Mouse (Mus musculus) cerebellum, adult 2 months (tissue): Measurements from ENCODE around the gene Riiad1. TPM values are rescaled to one million over a fixed set of nuclear protein-coding genes. Genes with fewer than 3 reads are reported as not detected.
A peak's percentile ranks its signal among the peaks of the same experiment; 100 is the strongest.

Experiments used
- DNase-seq, 2 experiments: peaks; one replicate each; pipeline ENCODE4 v3.0.0; 2021
- H3K27ac ChIP-seq: fragments of 200-500 bp; 2 replicates; pipeline ENCODE4 v1.5.1; 2012; ENCODE audit warnings: low read length, control low read depth, inconsistent platforms; ENCODE audit not compliant: insufficient read depth
- H3K27me3 ChIP-seq: fragments of 200-500 bp; 2 replicates; pipeline ENCODE4 v1.6.1; 2012; ENCODE audit warnings: inconsistent platforms, mild to moderate bottlenecking, low read length, moderate library complexity; ENCODE audit not compliant: control insufficient read depth, insufficient read depth
- H3K4me1 ChIP-seq: fragments of 200-500 bp; 2 replicates; pipeline ENCODE4 v1.6.1; 2011; ENCODE audit warnings: low read length; ENCODE audit not compliant: control insufficient read depth, insufficient read depth
- H3K4me3 ChIP-seq: fragments of 200-500 bp; replicated peaks from 2 replicates; pipeline ENCODE3; 2011; ENCODE audit warnings: mild to moderate bottlenecking, low read depth, low read length, control low read depth; ENCODE audit not compliant: insufficient read depth
- CTCF ChIP-seq: fragments of 200-500 bp; IDR thresholded peaks from 2 replicates; pipeline ENCODE4 v1.5.1; 2011; ENCODE audit warnings: low read depth, mild to moderate bottlenecking, control low read depth, low read length, moderate library complexity, borderline replicate concordance; ENCODE audit not compliant: insufficient read depth
- POLR2A ChIP-seq: fragments of 200-500 bp; IDR thresholded peaks from 2 replicates; pipeline ENCODE4 v1.6.1; 2011; ENCODE audit warnings: low read length, control low read depth, borderline replicate concordance; ENCODE audit not compliant: insufficient read depth
- WGBS: fragments of 180-500 bp; shearing (Covaris S2); methylation state at CpG from one replicate; pipeline ENCODE4 v1.1.7; 2018; 5-methylcytosine and 5-hydroxymethylcytosine counted together
- polyA plus RNA-seq: library from polyadenylated mRNA; depleted of rRNA; stranded (reverse); fragments of >200 nt; gene quantifications from 2 replicates; pipeline ENCODE4 v1.2.3, GENCODE M21; 2012; rRNA removed

The Riiad1 gene
- polyA plus RNA-seq, 1 experiment = 1.6 TPM

DNA sequence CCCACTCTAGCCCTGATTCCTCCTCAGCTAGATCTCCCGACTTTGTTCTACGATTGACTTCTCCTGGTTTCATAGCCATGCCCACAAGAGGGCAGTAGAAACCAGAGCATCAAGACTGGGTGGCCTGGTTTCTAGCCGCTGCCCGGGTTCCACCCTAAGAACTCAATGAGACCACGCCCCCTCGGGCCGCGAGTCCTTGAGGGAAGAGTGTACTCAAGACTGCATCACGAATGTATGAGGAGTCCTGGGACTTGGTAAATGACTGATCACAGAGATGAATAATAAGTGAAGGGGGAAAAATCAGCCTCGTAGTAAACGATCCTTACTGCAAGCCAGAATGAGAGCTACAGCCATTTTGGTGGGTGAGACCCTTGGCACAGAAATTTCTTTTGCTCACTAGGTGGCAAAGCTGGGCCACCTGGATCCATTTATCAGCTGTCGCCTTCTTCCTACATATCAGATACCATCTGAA, 23.6 kb downstream of the Riiad1 start:
- Histone ChIP-seq H3K4me1 (no peaks in the 10 kb centered on the region), H3K27ac (no peak overlapping the region), H3K4me3 (peak overlapping the region; percentile 33), H3K27me3 (no peaks in the 10 kb centered on the region)
- under 1% methylated on average over 12 of the region's 12 CpGs for WGBS
- TF ChIP-seq POLR2A (no peak), CTCF (peak; percentile 83)
- DNase-seq = peak; percentile 77 to 79

DNA sequence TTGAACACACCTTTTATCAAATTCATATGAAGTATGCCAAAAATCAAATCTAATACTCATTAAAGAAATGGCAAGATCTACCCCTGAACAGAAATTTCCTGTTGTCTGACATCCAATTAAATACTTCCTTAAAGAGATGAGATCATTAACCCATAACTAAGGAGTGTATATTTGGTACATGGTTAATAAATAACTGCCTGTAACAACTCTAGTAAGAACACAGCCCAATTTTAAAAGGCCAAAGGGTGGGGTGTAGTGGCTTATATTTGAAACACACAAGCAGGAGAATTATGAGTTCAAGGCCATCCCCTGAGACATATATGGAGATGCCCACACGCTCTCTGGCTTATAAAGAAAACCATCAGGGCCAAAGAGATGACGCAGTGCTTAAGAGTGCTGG, 30.8 kb downstream of the Riiad1 start:
- H3K4me3 ChIP-seq = no peak overlapping the region
- H3K4me1 ChIP-seq = no peaks in the 10 kb centered on the region; the same call in 1 of the 2 replicates
- no peak overlapping the region for H3K27ac ChIP-seq
- H3K27me3 ChIP-seq = no peaks in the 10 kb centered on the region
- DNase-seq = no peak
- 92% methylated on average over 2 of the region's 2 CpGs for WGBS
- TF ChIP-seq CTCF (no peak), POLR2A (no peak)

DNA sequence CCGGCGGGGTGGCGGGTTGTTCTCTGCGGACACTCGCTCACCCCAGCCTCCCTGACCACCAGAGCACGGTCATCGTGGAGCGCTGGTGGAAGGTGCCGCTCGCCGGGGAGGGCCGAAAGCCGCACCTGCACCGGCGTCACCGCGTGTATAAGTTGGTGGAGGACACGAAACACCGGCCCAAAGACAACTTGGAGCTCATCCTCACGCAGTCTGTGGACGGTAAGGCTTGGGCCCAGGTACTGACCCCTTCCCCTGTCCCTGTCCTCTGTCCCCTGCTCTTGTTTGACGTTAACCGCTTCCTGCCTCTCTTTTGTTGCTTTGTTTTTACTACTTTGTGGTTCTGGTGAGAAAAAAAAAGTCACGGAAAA, 36.6 kb downstream of the Riiad1 start, which contains the start of gene Oaz3:
Gene Oaz3, minus strand, starts transcription at position 319 of the 368 bp plus-strand sequence.
- Histone ChIP-seq H3K27ac (peak within 1 kb of the TSS; percentile 32; the same call in 1 of the 2 replicates), H3K4me3 (peak within 1 kb of the TSS; percentile 58), H3K4me1 (peaks cover 4% of the 10 kb centered on the region; the same call in 1 of the 2 replicates), H3K27me3 (no peaks in the 10 kb centered on the region)
- no peak for TF ChIP-seq CTCF
- TF ChIP-seq POLR2A = no peak
- no peak for DNase-seq
- 1% methylated on average over 24 of the region's 24 CpGs for WGBS

DNA sequence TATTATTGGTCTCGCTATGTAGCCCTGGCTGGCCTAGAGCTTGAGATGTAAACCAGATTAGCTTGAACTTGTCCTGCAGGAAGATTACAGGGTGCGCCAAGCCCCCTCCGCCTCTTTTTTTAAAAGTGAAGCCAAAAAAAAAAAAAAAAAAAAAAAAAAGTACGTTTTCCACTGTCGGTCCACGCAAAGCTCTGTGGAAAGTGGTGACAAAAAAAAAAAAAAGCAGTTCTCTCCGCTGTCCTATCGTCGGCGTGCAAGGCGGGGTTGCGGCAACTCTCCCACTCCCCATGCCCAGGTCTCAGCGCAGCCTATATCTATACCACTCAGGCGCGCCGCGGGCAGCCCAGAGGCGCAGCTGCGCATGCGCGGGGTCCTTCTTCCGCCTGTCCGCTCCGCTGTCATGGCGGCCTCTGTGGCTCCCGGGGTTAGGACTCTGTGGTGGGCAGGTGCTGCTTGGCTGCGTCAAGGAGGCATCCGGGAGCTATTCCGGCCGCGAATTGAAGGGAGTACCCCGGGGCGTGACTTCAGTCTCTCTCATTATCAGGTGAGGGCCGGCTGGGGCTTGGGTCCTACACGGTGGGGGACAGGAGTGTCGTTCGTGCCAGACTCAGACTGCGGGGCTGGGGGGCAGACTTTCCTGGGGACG, 37.1 kb downstream of the Riiad1 start, which contains the start of gene Mrpl9:
Gene Mrpl9, plus strand, starts transcription at position 368 of the 646 bp plus-strand sequence.
- peaks cover 4% of the 10 kb centered on the region; the same call in 1 of the 2 replicates for H3K4me1 ChIP-seq
- H3K27me3 ChIP-seq = no peaks in the 10 kb centered on the region
- H3K4me3 ChIP-seq = peak within 1 kb of the TSS; percentile 58
- TF ChIP-seq POLR2A (peak; percentile 88; the same call in 1 of the 2 replicates), CTCF (no peak)
- peak; percentile 93 to 95 for DNase-seq
- peak within 1 kb of the TSS; percentile 32; the same call in 1 of the 2 replicates for H3K27ac ChIP-seq
- WGBS = 1% methylated on average over 39 of the region's 39 CpGs

DNA sequence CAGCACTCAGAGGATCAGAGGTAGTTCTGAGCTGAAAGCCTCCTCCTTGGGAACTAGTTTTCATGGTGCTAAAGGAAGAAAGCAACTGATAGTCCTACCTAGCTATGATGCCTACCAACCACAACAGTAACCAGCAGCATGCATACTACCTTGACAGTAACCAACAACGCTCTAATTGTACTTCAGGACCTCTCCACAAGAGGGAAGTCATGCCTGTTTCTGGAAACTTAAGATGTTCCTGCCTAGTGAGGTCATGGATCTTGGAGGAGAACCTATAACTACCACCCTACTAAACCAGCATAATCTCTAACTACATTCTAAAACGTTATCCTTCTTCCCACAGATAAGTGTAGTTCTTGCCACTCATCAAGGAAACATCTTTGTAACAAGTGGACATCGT, 39.0 kb downstream of the Riiad1 start:
- no peak for DNase-seq
- Histone ChIP-seq H3K4me3 (no peak overlapping the region), H3K4me1 (peaks cover 4% of the 10 kb centered on the region; the same call in 1 of the 2 replicates), H3K27me3 (no peaks in the 10 kb centered on the region), H3K27ac (no peak overlapping the region)
- 42% methylated on average over 3 of the region's 3 CpGs for WGBS
- peak; percentile 27; the same call in 1 of the 2 replicates for TF ChIP-seq CTCF
- TF ChIP-seq POLR2A = no peak

DNA sequence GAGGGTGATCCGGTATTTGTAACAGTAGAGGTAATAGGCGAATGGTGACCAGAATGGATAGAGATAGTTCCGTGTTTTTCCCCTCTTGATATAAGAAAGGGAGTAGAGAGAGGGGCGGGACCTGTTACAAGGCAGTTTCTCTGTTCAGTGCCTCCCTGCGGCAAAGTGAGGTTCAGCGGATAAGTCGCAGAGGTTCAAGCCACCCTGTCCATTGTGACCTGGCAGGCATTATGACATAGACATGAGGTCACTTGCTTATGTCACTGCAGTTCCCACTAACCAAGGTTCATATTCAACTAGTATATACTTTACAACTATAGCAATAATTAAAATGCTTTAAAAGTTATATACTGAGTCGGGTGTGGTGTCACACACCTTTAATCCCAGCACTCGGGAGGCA, 43.7 kb downstream of the Riiad1 start:
- no peaks in the 10 kb centered on the region for H3K4me1 ChIP-seq
- no peak overlapping the region for H3K4me3 ChIP-seq
- H3K27ac ChIP-seq = no peak overlapping the region
- no peak for DNase-seq
- H3K27me3 ChIP-seq = no peaks in the 10 kb centered on the region
- TF ChIP-seq POLR2A (no peak), CTCF (no peak)
- WGBS = 85% methylated on average over 9 of the region's 9 CpGs

DNA sequence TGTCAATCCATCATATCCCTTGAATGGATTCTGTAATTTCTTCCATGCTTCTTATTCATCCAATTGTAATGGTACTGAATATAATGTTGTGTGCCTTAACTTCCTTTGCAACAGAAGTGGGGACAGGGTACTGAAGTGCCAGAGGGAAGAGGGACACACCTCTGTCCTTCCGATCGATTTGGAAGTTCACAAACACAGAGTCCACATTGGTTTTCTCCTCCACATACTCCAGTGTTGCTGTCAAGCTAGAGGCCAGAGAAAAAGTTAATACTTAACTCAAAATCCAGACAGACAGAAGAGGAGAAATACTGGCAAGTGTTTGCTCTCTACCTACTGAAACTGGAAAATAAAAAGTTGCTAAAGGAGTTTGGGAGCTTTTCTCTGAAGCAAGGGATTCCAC, 45.8 kb downstream of the Riiad1 start:
- 94% methylated on average over 2 of the region's 2 CpGs for WGBS
- Histone ChIP-seq H3K4me1 (no peaks in the 10 kb centered on the region), H3K27me3 (no peaks in the 10 kb centered on the region), H3K27ac (no peak overlapping the region), H3K4me3 (no peak overlapping the region)
- DNase-seq = no peak
- TF ChIP-seq POLR2A = no peak
- no peak for TF ChIP-seq CTCF

DNA sequence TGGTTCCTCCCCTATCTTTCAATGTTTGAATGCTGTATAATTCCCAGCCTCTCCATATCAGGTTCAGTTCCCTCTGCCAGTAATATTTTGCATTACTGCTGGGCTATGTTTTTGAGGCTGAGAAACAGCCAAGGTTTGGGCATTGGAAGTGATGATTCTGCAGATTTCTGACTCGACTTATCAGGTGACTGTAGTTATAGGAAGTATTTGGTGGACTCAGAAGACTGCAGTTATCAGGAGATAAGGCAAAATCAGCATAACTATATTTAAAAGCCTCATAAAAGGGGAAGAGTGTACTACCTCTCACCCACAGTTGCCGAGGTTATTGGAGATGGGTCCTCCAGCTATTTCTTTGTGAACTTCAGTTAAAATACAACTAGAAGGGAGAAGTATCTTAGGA, 49.2 kb downstream of the Riiad1 start:
- TF ChIP-seq CTCF (no peak), POLR2A (no peak)
- Histone ChIP-seq H3K4me1 (no peaks in the 10 kb centered on the region), H3K27ac (no peak overlapping the region), H3K27me3 (no peaks in the 10 kb centered on the region), H3K4me3 (no peak overlapping the region)
- 84% methylated on average over 2 of the region's 2 CpGs for WGBS
- no peak for DNase-seq

Other genes starting within 250 kb of the Riiad1 start
- gene Gm4778, start 216.3 kb downstream of the Riiad1 start, polyA plus RNA-seq = not detected in 2 replicates
- gene Them4, start 170.3 kb downstream of the Riiad1 start, polyA plus RNA-seq = 33.6 and 33.8 TPM in 2 replicates
- not detected in 2 replicates for gene Them5, start 138.2 kb downstream of the Riiad1 start, polyA plus RNA-seq
- 3.5 and 3.7 TPM in 2 replicates for gene C2cd4d, start 117.9 kb downstream of the Riiad1 start, polyA plus RNA-seq
- 20.4 and 20.9 TPM in 2 replicates for gene Rorc, start 107.5 kb downstream of the Riiad1 start, polyA plus RNA-seq
- gene Lingo4, start 81.8 kb downstream of the Riiad1 start, polyA plus RNA-seq = 6.5 and 6.6 TPM in 2 replicates
- 21.4 and 22.8 TPM in 2 replicates for gene Tdrkh, start 67.1 kb downstream of the Riiad1 start, polyA plus RNA-seq
- gene Mrpl9, start 37.0 kb downstream of the Riiad1 start, polyA plus RNA-seq = 58.5 and 58.6 TPM in 2 replicates
- gene Oaz3, start 36.4 kb downstream of the Riiad1 start, polyA plus RNA-seq = 0.15 and 0.32 TPM in 2 replicates
- 112 and 123 TPM in 2 replicates for gene Celf3, start 2.0 kb downstream of the Riiad1 start, polyA plus RNA-seq
- 55.9 and 58.6 TPM in 2 replicates for gene Snx27, start 102.4 kb upstream of the Riiad1 start, polyA plus RNA-seq
- gene Gm10972, start 162.8 kb upstream of the Riiad1 start, polyA plus RNA-seq = not detected in 2 replicates
- 7.0 and 7.4 TPM in 2 replicates for gene Tuft1, start 178.5 kb upstream of the Riiad1 start, polyA plus RNA-seq
- gene Selenbp2, start 213.2 kb upstream of the Riiad1 start, polyA plus RNA-seq = 0.44 TPM in 1 of 2 replicates, not detected in the other